Mouse (Mus musculus): ENCODE measurements around the gene Hes7.
A peak's percentile ranks its signal among the peaks of the same experiment; 100 is the strongest.

The Hes7 gene

GRCm38 (mm10) chr11:69100639-69101360, 19.4 kb upstream of the Hes7 start:
- no peak for DNase-seq (ENCODE audit: low read depth, low spot score)

GRCm38 (mm10) chr11:69101604-69102402, 18.4 kb upstream of the Hes7 start:
- DNase-seq (ENCODE audit: low read depth, low spot score): no peak

GRCm38 (mm10) chr11:69102403-69102725, 17.8 kb upstream of the Hes7 start:
- peak; percentile 78 for DNase-seq (ENCODE audit: low read depth, low spot score)

GRCm38 (mm10) chr11:69103121-69103520, 17.1 kb upstream of the Hes7 start:
- no peak for DNase-seq (ENCODE audit: low read depth, low spot score)

- no peak for DNase-seq (ENCODE audit: low read depth, low spot score)
These were observed 16.4 kb upstream of the Hes7 start for GRCm38 (mm10) chr11:69103531-69104435.

- no peak for DNase-seq (ENCODE audit: low read depth, low spot score)
These were observed 15.7 kb upstream of the Hes7 start for GRCm38 (mm10) chr11:69104487-69104886.

GRCm38 (mm10) chr11:69105227-69105626, 15.0 kb upstream of the Hes7 start:
- no peak for DNase-seq (ENCODE audit: low read depth, low spot score)

GRCm38 (mm10) chr11:69105796-69106195, 14.4 kb upstream of the Hes7 start:
- no peak for DNase-seq (ENCODE audit: low read depth, low spot score)

- DNase-seq (ENCODE audit: low read depth, low spot score): no peak
These were observed 13.9 kb upstream of the Hes7 start for GRCm38 (mm10) chr11:69106299-69106698.

GRCm38 (mm10) chr11:69106842-69107241, 13.4 kb upstream of the Hes7 start:
- no peak for DNase-seq (ENCODE audit: low read depth, low spot score)

GRCm38 (mm10) chr11:69107676-69108075, 12.5 kb upstream of the Hes7 start:
- DNase-seq (ENCODE audit: low read depth, low spot score): no peak

- DNase-seq (ENCODE audit: low read depth, low spot score): no peak
These were observed 12.0 kb upstream of the Hes7 start for GRCm38 (mm10) chr11:69108223-69108622.

GRCm38 (mm10) chr11:69109032-69109900, 10.9 kb upstream of the Hes7 start:
- no peak for DNase-seq (ENCODE audit: low read depth, low spot score)

- DNase-seq (ENCODE audit: low read depth, low spot score): peak; percentile 83
These were observed 9.7 kb upstream of the Hes7 start for GRCm38 (mm10) chr11:69110319-69111046.

- no peak for DNase-seq (ENCODE audit: low read depth, low spot score)
These were observed 9.0 kb upstream of the Hes7 start for GRCm38 (mm10) chr11:69111051-69111810.

- DNase-seq (ENCODE audit: low read depth, low spot score): no peak
These were observed 8.3 kb upstream of the Hes7 start for GRCm38 (mm10) chr11:69111865-69112264.

GRCm38 (mm10) chr11:69114018-69114417, 6.2 kb upstream of the Hes7 start:
- peak; percentile 51 for DNase-seq (ENCODE audit: low read depth, low spot score)

GRCm38 (mm10) chr11:69114621-69115020, 5.6 kb upstream of the Hes7 start:
- DNase-seq (ENCODE audit: low read depth, low spot score): no peak

GRCm38 (mm10) chr11:69116843-69117242, 3.4 kb upstream of the Hes7 start:
- DNase-seq (ENCODE audit: low read depth, low spot score): no peak
